Mouse (Mus musculus) heart, embryonic 15.5 days (tissue): Measurements from ENCODE around the gene Tecpr1. TPM values are rescaled to one million over a fixed set of nuclear protein-coding genes. Genes with fewer than 3 reads are reported as not detected.

ENCODE experiments used
- ATAC-seq: fragments of 200-750 bp; cut with Nextera tagmentation; replicated peaks from 2 replicates; pipeline ENCODE4 v1.8.0; 2017; ENCODE audit warnings: low read depth, moderate TSS enrichment; ENCODE audit not compliant: insufficient number of reproducible peaks, insufficient read depth, low FRiP score
- H3K27ac ChIP-seq: fragments of 300-500 bp; sonication (generic); 2 replicates; pipeline ENCODE4 v1.5.1; 2015; ENCODE audit warnings: mild to moderate bottlenecking, inconsistent platforms
- H3K27me3 ChIP-seq: fragments of 300-500 bp; sonication (generic); 2 replicates; pipeline ENCODE4 v1.6.1; 2015; ENCODE audit warnings: inconsistent platforms
- H3K36me3 ChIP-seq: fragments of 300-500 bp; sonication (generic); 2 replicates; pipeline ENCODE4 v1.6.1; 2015; ENCODE audit warnings: mild to moderate bottlenecking, inconsistent platforms
- H3K4me1 ChIP-seq: fragments of 300-500 bp; sonication (generic); replicated peaks from 2 replicates; pipeline ENCODE4 v1.6.1; 2015; ENCODE audit warnings: inconsistent platforms
- H3K4me2 ChIP-seq: fragments of 300-500 bp; sonication (generic); 2 replicates; pipeline ENCODE4 v1.6.1; 2015; ENCODE audit warnings: inconsistent platforms, mild to moderate bottlenecking, moderate library complexity
- H3K4me3 ChIP-seq: fragments of 300-500 bp; sonication (generic); 2 replicates; pipeline ENCODE4 v1.5.1; 2015; ENCODE audit warnings: mild to moderate bottlenecking, inconsistent platforms
- H3K9ac ChIP-seq: fragments of 300-500 bp; sonication (generic); 2 replicates; pipeline ENCODE4 v1.6.1; 2015; ENCODE audit warnings: mild to moderate bottlenecking, inconsistent platforms
- H3K9me3 ChIP-seq: fragments of 300-500 bp; sonication (generic); replicated peaks from 2 replicates; pipeline ENCODE4 v1.6.1; 2016; ENCODE audit warnings: inconsistent platforms
- WGBS: fragments of 180-500 bp; shearing (Covaris S2); methylation state at CpG from one replicate; pipeline ENCODE4 v1.1.7; 2015; ENCODE audit warnings: mixed read lengths; 5-methylcytosine and 5-hydroxymethylcytosine counted together
- polyA plus RNA-seq: library from polyadenylated mRNA; unstranded; fragments of >200 nt; fragmentation: Nextera tagmentation; extraction: Ambion mirVana; gene quantifications from 2 replicates; pipeline ENCODE4 v1.2.1, GENCODE M21; 2015

Gene Tecpr1
- polyA plus RNA-seq, 1 experiment from 2014 or later: 13.9 TPM

GRCm38 (mm10) chr5:144226220-144226619 lies 2.8 kb upstream of the Tecpr1 start:
- Histone ChIP-seq H3K9ac (no peak overlapping the region), H3K4me2 (no peak overlapping the region), H3K4me1 (peaks cover 12% of the 10 kb centered on the region), H3K36me3 (no peaks in the 10 kb centered on the region), H3K27ac (no peak overlapping the region), H3K9me3 (no peaks in the 10 kb centered on the region), H3K27me3 (no peaks in the 10 kb centered on the region), H3K4me3 (no peak overlapping the region)
- WGBS: 29% methylated on average over 11 of the region's 11 CpGs
- no peak for ATAC-seq

- Histone ChIP-seq H3K27ac (peak overlapping the region; percentile 82), H3K9me3 (no peaks in the 10 kb centered on the region), H3K4me1 (peaks cover 12% of the 10 kb centered on the region), H3K27me3 (no peaks in the 10 kb centered on the region), H3K4me3 (peak overlapping the region; percentile 72), H3K4me2 (peak overlapping the region; percentile 83), H3K9ac (peak overlapping the region; percentile 79), H3K36me3 (no peaks in the 10 kb centered on the region)
- 24% methylated on average over 18 of the region's 18 CpGs for WGBS
- no peak for ATAC-seq
Observed at GRCm38 (mm10) chr5:144223899-144224816, 743 bp upstream of the Tecpr1 start.

- H3K4me3 ChIP-seq: peak overlapping the region; percentile 72
- peak; percentile 37 for ATAC-seq
- peaks cover 12% of the 10 kb centered on the region for H3K4me1 ChIP-seq
- H3K9ac ChIP-seq: peak overlapping the region; percentile 67
- H3K4me2 ChIP-seq: peak overlapping the region; percentile 83
- H3K27ac ChIP-seq: peak overlapping the region; percentile 82
- H3K9me3 ChIP-seq: no peaks in the 10 kb centered on the region
- H3K27me3 ChIP-seq: no peaks in the 10 kb centered on the region
- 2% methylated on average over 25 of the region's 25 CpGs for WGBS
- H3K36me3 ChIP-seq: no peaks in the 10 kb centered on the region
Observed at GRCm38 (mm10) chr5:144222811-144223502, 458 bp downstream of the Tecpr1 start.

GRCm38 (mm10) chr5:144221305-144221704 lies 2.1 kb downstream of the Tecpr1 start:
- H3K4me1 ChIP-seq: peaks cover 12% of the 10 kb centered on the region
- no peak for ATAC-seq
- no peak overlapping the region for H3K27ac ChIP-seq
- no peaks in the 10 kb centered on the region for H3K27me3 ChIP-seq
- no peak overlapping the region for H3K4me3 ChIP-seq
- H3K9me3 ChIP-seq: no peaks in the 10 kb centered on the region
- no peak overlapping the region for H3K9ac ChIP-seq
- no peak overlapping the region for H3K4me2 ChIP-seq
- no peaks in the 10 kb centered on the region for H3K36me3 ChIP-seq
- 61% methylated on average over 4 of the region's 4 CpGs for WGBS

GRCm38 (mm10) chr5:144219936-144220335 lies 3.5 kb downstream of the Tecpr1 start:
- Histone ChIP-seq H3K4me2 (no peak overlapping the region), H3K4me1 (peaks cover 12% of the 10 kb centered on the region), H3K27me3 (no peaks in the 10 kb centered on the region), H3K9ac (no peak overlapping the region), H3K36me3 (0 out of 2 replicates have a peak, but pooled peaks cover 2% of the 10 kb centered on the region), H3K9me3 (no peaks in the 10 kb centered on the region), H3K27ac (no peak overlapping the region), H3K4me3 (no peak overlapping the region)
- no peak for ATAC-seq
- WGBS: 89% methylated on average over 5 of the region's 5 CpGs

- Histone ChIP-seq H3K9ac (no peak overlapping the region), H3K27ac (no peak overlapping the region), H3K4me1 (peaks cover 10% of the 10 kb centered on the region), H3K4me3 (no peak overlapping the region), H3K9me3 (no peaks in the 10 kb centered on the region), H3K36me3 (0 out of 2 replicates have a peak, but pooled peaks cover 3% of the 10 kb centered on the region), H3K4me2 (no peak overlapping the region), H3K27me3 (no peaks in the 10 kb centered on the region)
- no peak for ATAC-seq
- 66% methylated on average over 12 of the region's 12 CpGs for whole genome bisulfite sequencing
Observed at GRCm38 (mm10) chr5:144219306-144219705, 4.1 kb downstream of the Tecpr1 start.

- Histone ChIP-seq H3K27ac (no peak overlapping the region), H3K27me3 (no peaks in the 10 kb centered on the region), H3K36me3 (peaks cover 14% of the 10 kb centered on the region; the same call in 1 of the 2 replicates), H3K4me3 (no peak overlapping the region), H3K9me3 (no peaks in the 10 kb centered on the region), H3K4me2 (no peak overlapping the region), H3K9ac (no peak overlapping the region), H3K4me1 (peaks cover 10% of the 10 kb centered on the region)
- WGBS: 76% methylated on average over 7 of the region's 7 CpGs
- no peak for ATAC-seq
Observed at GRCm38 (mm10) chr5:144218061-144218460, 5.4 kb downstream of the Tecpr1 start.

GRCm38 (mm10) chr5:144215992-144216391 lies 7.4 kb downstream of the Tecpr1 start:
- Histone ChIP-seq H3K27ac (no peak overlapping the region), H3K9ac (no peak overlapping the region), H3K9me3 (no peaks in the 10 kb centered on the region), H3K4me1 (no peaks in the 10 kb centered on the region), H3K36me3 (peaks cover 21% of the 10 kb centered on the region), H3K27me3 (no peaks in the 10 kb centered on the region), H3K4me3 (no peak overlapping the region), H3K4me2 (no peak overlapping the region)
- 70% methylated on average over 2 of the region's 2 CpGs for WGBS
- no peak for ATAC-seq

GRCm38 (mm10) chr5:144214453-144214852 lies 9.0 kb downstream of the Tecpr1 start:
- ATAC-seq: no peak

GRCm38 (mm10) chr5:144207478-144207877 lies 15.9 kb downstream of the Tecpr1 start:
- no peak overlapping the region for H3K9ac ChIP-seq
- H3K27me3 ChIP-seq: no peaks in the 10 kb centered on the region
- no peaks in the 10 kb centered on the region for H3K4me1 ChIP-seq
- no peak overlapping the region for H3K4me3 ChIP-seq
- no peak overlapping the region for H3K4me2 ChIP-seq
- H3K9me3 ChIP-seq: no peaks in the 10 kb centered on the region
- H3K36me3 ChIP-seq: peaks cover 54% of the 10 kb centered on the region
- WGBS: 46% methylated on average over 11 of the region's 11 CpGs
- no peak overlapping the region for H3K27ac ChIP-seq
- ATAC-seq: no peak

More at GRCm38 (mm10) chr5:144214453-144214852, 9.0 kb downstream of the Tecpr1 start:
- Histone ChIP-seq H3K4me1 (no peaks in the 10 kb centered on the region), H3K4me3 (no peak overlapping the region), H3K9me3 (no peaks in the 10 kb centered on the region), H3K4me2 (no peak overlapping the region), H3K27me3 (no peaks in the 10 kb centered on the region), H3K27ac (no peak overlapping the region), H3K36me3 (peaks cover 34% of the 10 kb centered on the region), H3K9ac (no peak overlapping the region)
- WGBS: 28% methylated on average over 7 of the region's 7 CpGs

GRCm38 (mm10) chr5:144206069-144206468 lies 17.3 kb downstream of the Tecpr1 start:
- no peak overlapping the region for H3K4me3 ChIP-seq
- H3K36me3 ChIP-seq: peaks cover 54% of the 10 kb centered on the region
- no peak overlapping the region for H3K9ac ChIP-seq
- H3K4me2 ChIP-seq: no peak overlapping the region
- no peaks in the 10 kb centered on the region for H3K4me1 ChIP-seq
- ATAC-seq: no peak
- H3K9me3 ChIP-seq: no peaks in the 10 kb centered on the region
- WGBS: 94% methylated on average over 15 of the region's 15 CpGs
- H3K27me3 ChIP-seq: no peaks in the 10 kb centered on the region
- no peak overlapping the region for H3K27ac ChIP-seq
